Mouse (Mus musculus): ENCODE measurements around the gene Ptprm. TPM values are rescaled to one million over a fixed set of nuclear protein-coding genes. Genes with fewer than 3 reads are reported as not detected.

Gene Ptprm
- polyA plus RNA-seq, 1 experiment, result 4.4 TPM

DNA sequence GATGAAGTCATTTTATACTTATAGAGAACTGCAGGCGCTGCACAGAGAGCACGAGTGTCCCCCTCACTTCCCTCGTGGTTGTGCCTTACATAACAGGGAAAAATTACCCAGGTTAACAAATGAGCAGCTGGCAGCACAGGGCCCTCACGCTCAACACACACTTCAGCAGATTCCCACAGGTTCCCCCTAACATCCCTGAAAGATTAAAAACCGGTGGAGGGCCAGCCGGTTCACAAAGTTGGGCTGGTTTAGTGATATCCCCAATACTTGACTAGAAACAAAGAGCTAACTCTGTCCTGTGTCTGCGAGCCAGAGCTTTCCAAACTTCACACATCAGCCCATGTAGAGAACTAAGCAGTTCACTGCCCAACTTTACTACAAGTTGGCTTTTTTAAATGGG, 3.7 kb downstream of the Ptprm start:
- Histone ChIP-seq H3K4me1 (replicated peaks; ENCODE audit: control insufficient read depth, insufficient read depth, low read length) (no peaks in the 10 kb centered on the region), H3K4me3 (ENCODE audit: control insufficient read depth, insufficient read depth, low read length) (no peak overlapping the region), H3K27ac (ENCODE audit: control insufficient read depth, insufficient read depth, low read length) (no peak overlapping the region), H3K27me3 (ENCODE audit: control insufficient read depth, insufficient read depth, low read length) (peaks cover 7% of the 10 kb centered on the region; the same call in 1 of the 2 replicates), H3K36me3 (ENCODE audit: control insufficient read depth, insufficient read depth, low read length) (no peaks in the 10 kb centered on the region)
- DNase-seq, result no peak
- TF ChIP-seq CTCF (IDR thresholded peaks at IDR 0.05; ENCODE audit: borderline replicate concordance, control insufficient read depth, extremely low read depth, insufficient read depth, low read length, poor library complexity) (no peak), POLR2A (IDR thresholded peaks at IDR 0.05; ENCODE audit: control insufficient read depth, extremely low read depth, insufficient read depth, low read length, poor library complexity) (no peak)
- 58% methylated on average over 7 of the region's 7 CpGs for WGBS

DNA sequence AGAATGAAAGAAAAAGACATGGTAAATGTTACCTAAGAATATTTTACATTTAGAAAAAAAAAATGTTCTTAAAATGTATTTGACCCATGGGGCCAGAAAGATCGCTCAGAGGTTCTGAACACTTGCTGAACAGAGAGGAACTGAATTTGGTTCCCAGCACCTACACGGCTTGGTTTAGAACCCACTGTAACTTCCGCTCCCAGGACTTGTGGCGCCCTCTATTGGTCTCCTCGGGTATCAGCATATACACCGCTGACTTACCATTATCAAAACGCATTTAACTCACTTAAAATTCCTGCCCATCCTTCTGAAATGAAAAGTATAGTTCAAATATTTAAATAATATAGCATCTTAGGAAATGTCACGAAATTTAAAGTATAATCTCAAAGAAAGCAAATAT, 4.7 kb downstream of the Ptprm start:
- Histone ChIP-seq H3K4me3 (ENCODE audit: control insufficient read depth, insufficient read depth, low read length) (no peak overlapping the region), H3K27me3 (ENCODE audit: control insufficient read depth, insufficient read depth, low read length) (peaks cover 6% of the 10 kb centered on the region; the same call in 1 of the 2 replicates), H3K36me3 (ENCODE audit: control insufficient read depth, insufficient read depth, low read length) (no peaks in the 10 kb centered on the region), H3K4me1 (replicated peaks; ENCODE audit: control insufficient read depth, insufficient read depth, low read length) (no peaks in the 10 kb centered on the region), H3K27ac (ENCODE audit: control insufficient read depth, insufficient read depth, low read length) (no peak overlapping the region)
- 95% methylated on average over 8 of the region's 8 CpGs for WGBS
- no peak for TF ChIP-seq POLR2A (IDR thresholded peaks at IDR 0.05; ENCODE audit: control insufficient read depth, extremely low read depth, insufficient read depth, low read length, poor library complexity)
- TF ChIP-seq CTCF (IDR thresholded peaks at IDR 0.05; ENCODE audit: borderline replicate concordance, control insufficient read depth, extremely low read depth, insufficient read depth, low read length, poor library complexity), result no peak
- no peak for DNase-seq

DNA sequence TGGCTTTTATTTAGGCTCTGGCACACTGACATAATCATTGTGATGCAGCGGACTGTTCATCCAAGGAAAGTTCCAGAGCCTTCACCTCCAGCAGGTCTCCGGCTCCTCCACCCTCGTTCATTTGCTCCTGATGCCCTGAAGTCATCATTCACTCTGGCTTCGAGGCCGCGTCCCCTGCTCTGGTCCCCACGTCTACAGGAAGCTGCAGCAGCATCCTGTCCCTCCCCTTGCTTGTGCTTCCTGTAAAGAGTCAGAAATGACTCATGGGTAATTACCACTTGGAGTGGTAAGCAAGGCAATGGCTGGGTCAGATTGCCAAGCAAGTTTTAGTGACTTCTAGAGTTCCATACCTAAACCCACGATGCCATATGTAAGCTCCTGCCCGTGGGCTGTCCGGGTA, 7.3 kb downstream of the Ptprm start:
- WGBS, result 69% methylated on average over 10 of the region's 10 CpGs
- DNase-seq, result no peak

DNA sequence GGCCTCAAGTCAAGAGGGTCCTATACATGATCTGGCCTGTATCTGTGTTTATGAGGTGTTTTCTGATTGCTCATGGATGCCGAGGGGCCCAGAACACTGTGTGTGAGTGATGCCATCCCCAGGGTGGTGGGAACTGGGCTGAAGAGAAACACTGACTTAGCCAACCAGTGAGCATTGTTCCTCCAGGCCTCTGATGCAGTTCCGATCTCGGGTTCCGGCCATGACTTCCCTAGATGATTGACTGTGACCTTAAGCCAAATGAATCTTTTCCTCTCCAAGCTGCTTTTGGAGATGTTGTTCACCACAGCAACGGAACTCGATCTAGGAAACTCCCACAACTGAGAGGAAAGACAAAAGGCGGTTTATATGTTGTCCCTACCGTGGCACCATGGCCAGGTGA, 9.1 kb downstream of the Ptprm start:
- no peak overlapping the region for H3K4me3 ChIP-seq (ENCODE audit: control insufficient read depth, insufficient read depth, low read length)
- no peaks in the 10 kb centered on the region for H3K27me3 ChIP-seq (ENCODE audit: control insufficient read depth, insufficient read depth, low read length)
- H3K27ac ChIP-seq (ENCODE audit: control insufficient read depth, insufficient read depth, low read length), result no peak overlapping the region
- no peaks in the 10 kb centered on the region for H3K36me3 ChIP-seq (ENCODE audit: control insufficient read depth, insufficient read depth, low read length)
- TF ChIP-seq CTCF (IDR thresholded peaks at IDR 0.05; ENCODE audit: borderline replicate concordance, control insufficient read depth, extremely low read depth, insufficient read depth, low read length, poor library complexity) (no peak), POLR2A (IDR thresholded peaks at IDR 0.05; ENCODE audit: control insufficient read depth, extremely low read depth, insufficient read depth, low read length, poor library complexity) (no peak)
- WGBS, result 92% methylated on average over 8 of the region's 8 CpGs
- H3K4me1 ChIP-seq (replicated peaks; ENCODE audit: control insufficient read depth, insufficient read depth, low read length), result no peaks in the 10 kb centered on the region
- DNase-seq, result no peak

More for the DNA sequence above, 7.3 kb downstream of the Ptprm start:
- Histone ChIP-seq H3K27me3 (ENCODE audit: control insufficient read depth, insufficient read depth, low read length) (no peaks in the 10 kb centered on the region), H3K36me3 (ENCODE audit: control insufficient read depth, insufficient read depth, low read length) (no peaks in the 10 kb centered on the region), H3K4me3 (ENCODE audit: control insufficient read depth, insufficient read depth, low read length) (no peak overlapping the region), H3K27ac (ENCODE audit: control insufficient read depth, insufficient read depth, low read length) (no peak overlapping the region), H3K4me1 (replicated peaks; ENCODE audit: control insufficient read depth, insufficient read depth, low read length) (no peaks in the 10 kb centered on the region)
- no peak for TF ChIP-seq POLR2A (IDR thresholded peaks at IDR 0.05; ENCODE audit: control insufficient read depth, extremely low read depth, insufficient read depth, low read length, poor library complexity)
- no peak for TF ChIP-seq CTCF (IDR thresholded peaks at IDR 0.05; ENCODE audit: borderline replicate concordance, control insufficient read depth, extremely low read depth, insufficient read depth, low read length, poor library complexity)

DNA sequence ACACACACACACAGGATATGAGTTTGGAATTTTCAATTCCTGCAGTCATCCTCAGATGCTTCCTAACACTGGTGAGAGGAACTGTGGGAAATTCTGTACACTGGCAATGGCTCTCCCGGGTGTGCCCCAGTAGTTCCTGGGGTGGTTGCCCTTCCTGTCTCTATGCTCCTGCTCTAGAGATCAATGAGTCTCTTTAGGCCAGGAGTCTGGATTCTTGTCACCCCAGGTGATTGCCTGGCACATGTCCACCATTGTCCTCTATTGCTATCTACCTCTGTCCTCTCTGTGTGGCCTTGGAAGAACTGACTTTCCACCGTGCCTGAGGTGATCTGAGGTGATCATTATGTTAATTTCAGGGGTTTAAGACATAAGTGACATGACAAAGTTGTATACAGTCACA, 10.8 kb downstream of the Ptprm start:
- Histone ChIP-seq H3K27ac (ENCODE audit: control insufficient read depth, insufficient read depth, low read length) (no peak overlapping the region), H3K4me3 (ENCODE audit: control insufficient read depth, insufficient read depth, low read length) (no peak overlapping the region), H3K36me3 (ENCODE audit: control insufficient read depth, insufficient read depth, low read length) (no peaks in the 10 kb centered on the region), H3K27me3 (ENCODE audit: control insufficient read depth, insufficient read depth, low read length) (no peaks in the 10 kb centered on the region), H3K4me1 (replicated peaks; ENCODE audit: control insufficient read depth, insufficient read depth, low read length) (no peaks in the 10 kb centered on the region)
- TF ChIP-seq CTCF (IDR thresholded peaks at IDR 0.05; ENCODE audit: borderline replicate concordance, control insufficient read depth, extremely low read depth, insufficient read depth, low read length, poor library complexity) (no peak), POLR2A (IDR thresholded peaks at IDR 0.05; ENCODE audit: control insufficient read depth, extremely low read depth, insufficient read depth, low read length, poor library complexity) (no peak)
- DNase-seq, result no peak
- 89% methylated on average over 2 of the region's 2 CpGs for WGBS

DNA sequence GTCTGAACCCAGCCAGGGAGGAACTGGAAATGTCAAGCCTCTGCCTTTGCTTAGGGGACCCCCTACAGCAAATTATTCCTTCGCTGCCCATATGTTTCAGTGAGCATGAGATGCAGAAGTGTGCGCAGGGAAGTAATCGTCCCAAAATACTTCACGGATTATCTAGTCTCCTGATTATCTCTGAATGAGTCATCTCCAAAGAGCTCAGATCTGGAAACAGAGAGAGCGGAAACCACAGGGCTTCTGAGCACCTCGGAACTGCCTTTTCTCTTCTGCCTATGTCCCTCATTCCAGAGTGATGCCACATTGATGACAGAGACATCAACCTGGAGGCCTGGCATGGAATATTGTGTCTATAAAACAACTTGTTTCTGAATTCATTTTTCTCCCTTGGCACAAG, 11.3 kb downstream of the Ptprm start:
- DNase-seq, result no peak
- WGBS, result 92% methylated on average over 6 of the region's 6 CpGs
- H3K4me3 ChIP-seq (ENCODE audit: control insufficient read depth, insufficient read depth, low read length), result no peak overlapping the region
- H3K27me3 ChIP-seq (ENCODE audit: control insufficient read depth, insufficient read depth, low read length), result no peaks in the 10 kb centered on the region
- TF ChIP-seq POLR2A (IDR thresholded peaks at IDR 0.05; ENCODE audit: control insufficient read depth, extremely low read depth, insufficient read depth, low read length, poor library complexity) (no peak), CTCF (IDR thresholded peaks at IDR 0.05; ENCODE audit: borderline replicate concordance, control insufficient read depth, extremely low read depth, insufficient read depth, low read length, poor library complexity) (no peak)
- no peaks in the 10 kb centered on the region for H3K36me3 ChIP-seq (ENCODE audit: control insufficient read depth, insufficient read depth, low read length)
- no peaks in the 10 kb centered on the region for H3K4me1 ChIP-seq (replicated peaks; ENCODE audit: control insufficient read depth, insufficient read depth, low read length)
- H3K27ac ChIP-seq (ENCODE audit: control insufficient read depth, insufficient read depth, low read length), result no peak overlapping the region

DNA sequence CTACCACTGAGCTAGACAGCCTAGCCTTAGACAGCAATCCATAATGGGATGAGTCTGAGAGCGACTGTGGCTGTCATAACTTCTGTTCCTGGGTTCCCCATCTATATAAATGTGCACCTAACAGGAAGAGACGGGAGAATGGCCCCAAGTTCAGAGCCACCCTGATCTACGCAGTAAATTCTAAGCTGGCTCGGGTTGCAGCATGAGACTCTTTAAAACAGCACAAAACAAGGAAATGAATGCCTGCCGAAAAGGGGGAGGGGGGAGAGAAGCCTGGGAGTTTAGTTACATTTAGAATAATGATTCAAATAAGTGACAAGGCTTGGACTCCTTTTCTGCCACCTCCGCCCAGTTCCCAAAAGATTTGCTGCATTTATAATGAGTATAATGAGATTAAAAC, 13.9 kb downstream of the Ptprm start:
- Histone ChIP-seq H3K27me3 (ENCODE audit: control insufficient read depth, insufficient read depth, low read length) (no peaks in the 10 kb centered on the region), H3K27ac (ENCODE audit: control insufficient read depth, insufficient read depth, low read length) (no peak overlapping the region), H3K4me3 (ENCODE audit: control insufficient read depth, insufficient read depth, low read length) (no peak overlapping the region), H3K4me1 (replicated peaks; ENCODE audit: control insufficient read depth, insufficient read depth, low read length) (no peaks in the 10 kb centered on the region), H3K36me3 (ENCODE audit: control insufficient read depth, insufficient read depth, low read length) (no peaks in the 10 kb centered on the region)
- no peak for TF ChIP-seq POLR2A (IDR thresholded peaks at IDR 0.05; ENCODE audit: control insufficient read depth, extremely low read depth, insufficient read depth, low read length, poor library complexity)
- TF ChIP-seq CTCF (IDR thresholded peaks at IDR 0.05; ENCODE audit: borderline replicate concordance, control insufficient read depth, extremely low read depth, insufficient read depth, low read length, poor library complexity), result no peak
- no peak for DNase-seq
- 87% methylated on average over 6 of the region's 6 CpGs for WGBS

Data from thymus, adult 2 months (tissue).